Mouse (Mus musculus) gastrocnemius, postnatal 4 days (tissue): Measurements from ENCODE around the gene Syne3. TPM values are rescaled to one million over a fixed set of nuclear protein-coding genes. Genes with fewer than 3 reads are reported as not detected.
A peak's percentile ranks its signal among the peaks of the same experiment; 100 is the strongest.

Experiments used
- DNase-seq, 2 experiments: peaks; one replicate each; pipeline ENCODE4 v3.0.0; 2021 to 2022; ENCODE audit warnings: low spot score in 2 of 2, mixed read lengths in 2 of 2
- total RNA-seq, 2 experiments: library from RNA; stranded (reverse); gene quantifications; 2 replicates each; pipeline ENCODE4 v1.2.3; 2021

Gene Syne3
- total RNA-seq, 2 experiments from 2014 or later: 17.7 to 19.2 TPM

DNA sequence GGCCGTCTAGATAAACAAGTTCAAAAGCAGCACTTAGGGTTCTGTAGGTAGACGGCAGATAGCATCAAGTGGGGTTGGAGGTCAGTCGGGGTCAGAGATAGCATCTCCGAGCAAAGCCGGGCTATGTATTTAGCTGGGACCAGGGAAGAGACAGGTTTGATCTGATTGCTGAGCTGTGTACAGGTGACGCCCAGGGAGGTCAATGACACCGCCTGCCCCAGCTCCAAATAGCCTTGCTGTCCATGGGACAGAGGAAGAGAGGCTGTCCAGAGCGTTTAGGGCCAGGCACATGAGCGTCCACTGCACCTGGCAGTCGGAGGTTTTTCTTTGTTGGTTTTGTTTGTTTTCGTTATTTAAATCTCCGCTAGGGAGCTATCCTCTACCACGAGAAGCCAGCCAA, 75.8 kb downstream of the Syne3 start:
- no peak for DNase-seq

DNA sequence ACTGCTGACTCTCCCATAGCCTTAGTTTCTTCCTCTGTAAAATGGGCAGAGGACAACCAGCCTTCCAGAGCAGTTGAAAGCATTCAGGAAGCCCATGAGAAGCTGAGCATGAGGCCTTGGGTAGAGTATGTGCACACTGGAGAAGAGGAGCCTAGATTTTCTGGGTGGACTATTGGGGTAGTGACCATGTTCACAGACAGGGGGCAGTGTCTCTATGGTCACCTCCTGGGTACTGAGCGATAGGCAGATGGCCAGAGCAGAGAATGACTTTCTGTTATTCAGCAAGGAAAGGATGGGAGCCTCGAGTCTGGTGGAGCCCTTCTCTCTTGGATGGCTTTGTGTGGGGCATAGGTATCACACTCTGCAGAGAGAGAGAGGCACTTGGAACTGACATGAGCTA, 76.4 kb downstream of the Syne3 start:
- DNase-seq: no peak

DNA sequence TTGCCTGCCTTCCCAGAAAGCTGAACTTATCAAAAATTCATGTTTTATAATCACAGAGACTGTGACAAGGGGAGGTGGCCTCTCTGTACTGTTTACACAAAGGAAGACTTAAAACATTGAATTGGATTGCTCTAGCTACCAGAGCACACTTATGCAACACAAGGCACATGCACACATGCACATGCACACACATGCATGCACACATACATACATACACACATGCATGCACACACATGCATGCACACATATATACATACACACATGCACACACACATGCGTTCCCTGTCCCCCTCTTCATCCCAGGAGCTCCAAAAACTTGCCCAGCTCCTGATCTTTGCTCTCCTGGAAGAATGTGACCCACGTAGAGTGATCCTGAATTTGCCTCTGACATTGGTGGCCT, 83.8 kb downstream of the Syne3 start:
- DNase-seq: no peak

DNA sequence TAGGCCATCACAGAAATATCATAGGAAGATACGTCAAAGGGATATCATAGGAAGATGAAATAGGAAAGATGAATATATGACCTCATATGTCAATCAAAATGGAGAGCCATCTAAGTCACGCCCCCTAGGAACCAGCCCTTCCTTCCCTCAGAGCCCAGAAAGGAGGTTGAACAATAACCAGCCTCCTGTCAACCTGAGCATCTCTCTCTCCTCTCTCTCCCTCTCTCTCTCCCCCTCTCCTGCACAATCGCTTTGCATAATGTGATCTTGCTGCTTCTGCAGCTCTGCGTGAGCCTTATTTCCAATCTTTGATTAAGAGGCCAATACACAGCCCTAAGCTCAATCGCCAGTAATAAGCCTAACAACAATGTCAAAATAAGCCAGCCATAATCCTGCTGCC, 84.6 kb downstream of the Syne3 start:
- no peak for DNase-seq

DNA sequence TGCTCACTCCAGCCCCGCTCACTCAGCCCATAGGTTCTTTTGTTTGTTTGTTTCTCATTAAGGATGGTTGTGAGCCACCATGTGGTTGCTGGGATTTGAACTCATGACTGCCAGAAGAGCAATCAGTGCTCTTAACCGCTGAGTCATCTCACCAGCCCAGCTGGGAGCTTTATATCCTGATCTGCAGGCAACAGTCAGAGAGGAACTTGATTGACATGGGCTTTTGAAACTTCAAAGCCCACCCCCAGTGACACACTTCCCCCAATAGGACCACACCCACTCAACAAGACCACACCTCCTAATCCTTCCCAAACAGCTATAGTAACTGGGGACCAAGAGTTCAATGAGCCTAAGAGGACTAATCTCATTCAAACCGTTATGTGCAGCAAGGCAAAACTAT, 85.1 kb downstream of the Syne3 start:
- no peak for DNase-seq

DNA sequence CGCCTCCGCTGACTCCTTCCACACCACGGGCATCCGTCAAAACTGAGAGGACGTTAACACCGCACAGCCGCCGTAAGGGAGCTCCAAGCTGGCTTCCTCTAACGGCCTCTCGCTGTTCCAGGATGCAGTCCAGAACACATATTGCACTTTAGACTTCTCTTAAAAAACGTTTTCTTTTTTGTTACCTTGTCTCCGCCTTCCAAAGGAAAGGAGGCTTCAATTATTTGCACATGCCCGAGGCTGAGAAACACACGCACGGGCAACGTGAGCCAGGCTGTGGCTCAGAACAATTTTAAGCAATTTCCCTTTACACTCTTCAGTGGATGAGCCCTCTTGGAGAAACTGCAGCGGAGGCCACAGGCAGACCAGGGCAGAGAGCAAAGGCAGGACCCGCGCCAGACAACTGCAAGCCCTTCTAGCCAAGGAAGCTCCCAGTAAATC, 85.6 kb downstream of the Syne3 start:
- DNase-seq: peak in 1 of 2 experiments; percentile 39

DNA sequence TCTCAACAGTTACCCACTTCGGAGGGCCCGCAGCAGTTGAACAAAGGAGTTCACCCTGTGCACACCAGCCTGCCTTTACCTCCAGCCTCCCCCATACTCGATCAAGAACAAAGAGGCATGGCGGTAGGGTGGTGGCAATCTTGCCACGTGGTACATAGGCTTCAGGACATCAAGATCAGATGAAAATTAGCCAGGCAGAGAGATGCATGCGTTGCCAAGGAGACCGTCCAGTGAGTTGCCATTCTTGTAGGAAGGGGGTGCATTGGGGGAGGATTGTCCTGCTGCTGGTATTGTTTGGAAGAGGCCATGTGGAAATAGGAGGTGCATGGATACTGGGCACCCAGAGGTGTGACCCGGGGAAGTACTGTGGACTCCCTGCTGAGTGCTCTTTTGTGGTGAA, 87.0 kb downstream of the Syne3 start:
- no peak for DNase-seq

DNA sequence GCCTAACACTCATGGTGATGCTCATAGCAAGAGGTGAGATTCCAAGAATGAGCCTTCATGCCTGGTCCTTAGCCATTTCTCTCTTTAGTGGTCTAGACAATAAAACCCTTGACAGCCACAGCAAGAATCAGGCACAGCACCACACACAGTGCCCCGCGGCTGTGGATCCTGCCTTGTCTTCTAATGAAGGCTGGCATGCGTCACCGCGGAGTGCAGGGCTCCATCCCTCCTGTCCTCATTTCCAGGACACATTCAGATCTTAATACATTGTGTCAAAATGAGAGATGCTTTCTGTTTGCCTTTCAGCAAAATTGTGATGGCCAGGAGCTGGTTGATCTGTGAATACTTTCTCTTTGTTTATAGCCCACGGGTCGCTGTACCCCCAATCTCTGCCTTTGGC, 88.5 kb downstream of the Syne3 start:
- no peak for DNase-seq

DNA sequence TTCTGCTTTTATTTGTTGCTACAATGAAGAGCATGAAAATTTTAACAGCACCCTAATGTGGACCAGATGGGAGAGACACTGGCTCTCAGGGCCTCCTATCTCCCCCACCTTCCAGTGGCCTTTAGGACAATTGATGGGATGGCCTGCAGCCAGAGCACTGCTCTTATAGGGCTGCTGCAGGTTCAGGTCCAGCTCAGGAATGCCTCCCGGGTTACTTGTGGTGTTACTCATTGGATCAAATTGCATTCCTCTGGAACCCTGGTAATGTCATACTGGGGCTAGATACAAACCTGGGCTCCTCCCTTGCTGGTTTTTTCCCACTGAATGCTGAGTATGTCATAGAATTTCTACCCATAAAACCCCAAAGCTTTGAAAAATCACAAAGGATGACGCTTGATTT, 90.4 kb downstream of the Syne3 start:
- DNase-seq: no peak

DNA sequence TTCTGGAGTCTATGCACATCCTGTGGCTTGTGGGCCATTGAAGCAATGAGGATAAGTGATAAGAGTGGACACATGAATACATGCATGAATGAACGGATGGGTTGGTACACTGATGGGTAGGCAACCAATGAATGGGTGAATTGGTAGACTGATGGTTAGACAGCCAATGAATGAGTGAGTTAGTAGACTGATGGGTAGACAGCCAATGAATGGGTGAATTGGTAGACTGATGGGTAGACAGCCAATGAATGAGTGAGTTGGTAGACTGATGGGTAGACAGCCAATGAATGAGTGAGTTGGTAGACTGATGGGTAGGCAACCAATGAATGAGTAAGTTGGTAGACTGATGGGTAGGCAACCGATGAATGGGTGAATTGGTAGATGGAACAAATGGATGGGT, 91.7 kb downstream of the Syne3 start:
- DNase-seq: no peak

DNA sequence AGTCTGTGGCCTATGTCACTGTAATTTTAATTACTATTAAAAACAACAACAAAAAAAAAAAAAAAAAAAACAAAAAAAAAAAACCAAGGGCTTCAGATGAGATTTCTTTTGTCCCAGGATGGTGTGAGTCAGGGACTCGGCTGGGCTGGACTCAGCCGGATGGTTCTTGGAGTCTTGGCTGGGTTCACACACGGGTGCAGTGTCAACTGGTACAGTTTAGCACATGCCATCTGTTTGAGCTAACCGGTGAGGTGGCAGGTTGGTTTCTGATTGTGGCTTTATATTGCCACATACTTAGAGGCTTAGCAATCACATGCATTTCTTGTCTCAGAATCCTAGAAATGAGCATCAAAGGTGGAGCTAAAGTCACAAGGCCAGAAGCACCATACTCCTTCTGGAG, 92.3 kb downstream of the Syne3 start:
- DNase-seq: no peak

DNA sequence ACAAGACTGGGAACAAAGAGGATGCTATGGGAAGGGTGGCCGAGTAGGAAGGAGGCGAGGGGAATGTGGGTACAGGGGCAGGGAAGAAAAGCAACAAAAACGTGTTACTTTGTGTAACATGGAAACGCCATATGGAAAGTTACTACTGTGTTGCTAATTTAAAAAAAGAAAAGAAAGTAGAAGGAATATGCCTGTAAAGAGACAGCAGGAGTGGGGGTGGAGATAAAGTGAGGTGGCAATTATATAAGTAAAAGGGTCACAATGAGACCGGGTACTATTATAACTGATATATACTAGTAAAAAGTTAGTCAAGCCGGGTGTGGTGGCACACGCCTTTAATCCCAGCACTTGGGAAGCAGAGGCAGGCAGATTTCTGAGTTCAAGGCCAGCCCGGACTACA, 92.8 kb downstream of the Syne3 start:
- DNase-seq: no peak

DNA sequence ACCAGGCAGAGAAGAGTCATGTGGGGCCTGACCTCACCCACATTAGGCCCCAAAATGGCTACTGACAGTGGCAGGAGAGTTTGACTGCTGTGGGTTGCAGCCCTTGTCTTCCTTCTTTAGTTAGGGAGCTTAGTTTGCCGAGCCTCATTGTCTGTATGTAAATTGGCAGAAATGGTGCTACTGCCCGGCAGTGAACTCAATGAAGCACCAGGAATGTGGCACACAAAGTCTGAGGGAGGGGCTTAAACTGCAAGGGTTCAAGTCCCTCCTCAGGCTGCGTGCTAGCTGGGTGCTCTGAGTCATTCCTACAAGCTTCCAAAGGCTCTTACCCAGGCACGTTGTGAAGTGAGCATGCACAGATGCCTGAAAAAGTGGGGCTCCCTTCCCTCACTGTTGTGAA, 93.9 kb downstream of the Syne3 start:
- no peak for DNase-seq

DNA sequence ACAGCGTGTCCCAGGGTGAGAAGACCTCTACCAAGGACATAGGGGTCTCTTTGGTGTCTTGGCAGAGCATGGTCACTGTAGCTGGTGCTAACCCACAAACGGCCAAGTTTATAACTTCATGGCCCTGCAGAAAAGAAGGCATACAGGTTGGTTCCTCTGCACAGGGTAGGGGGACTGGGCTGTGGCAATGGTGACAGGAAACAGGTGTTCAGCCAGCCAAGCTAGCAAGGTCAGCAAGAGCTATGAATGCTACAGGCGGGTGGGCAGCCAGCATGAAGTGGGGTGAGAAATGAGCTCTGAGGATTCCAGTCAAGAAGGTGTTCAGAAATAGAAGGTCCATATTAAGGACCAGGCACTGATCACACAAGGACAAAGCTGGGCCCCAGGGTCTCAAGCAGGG, 96.6 kb downstream of the Syne3 start:
- no peak for DNase-seq

DNA sequence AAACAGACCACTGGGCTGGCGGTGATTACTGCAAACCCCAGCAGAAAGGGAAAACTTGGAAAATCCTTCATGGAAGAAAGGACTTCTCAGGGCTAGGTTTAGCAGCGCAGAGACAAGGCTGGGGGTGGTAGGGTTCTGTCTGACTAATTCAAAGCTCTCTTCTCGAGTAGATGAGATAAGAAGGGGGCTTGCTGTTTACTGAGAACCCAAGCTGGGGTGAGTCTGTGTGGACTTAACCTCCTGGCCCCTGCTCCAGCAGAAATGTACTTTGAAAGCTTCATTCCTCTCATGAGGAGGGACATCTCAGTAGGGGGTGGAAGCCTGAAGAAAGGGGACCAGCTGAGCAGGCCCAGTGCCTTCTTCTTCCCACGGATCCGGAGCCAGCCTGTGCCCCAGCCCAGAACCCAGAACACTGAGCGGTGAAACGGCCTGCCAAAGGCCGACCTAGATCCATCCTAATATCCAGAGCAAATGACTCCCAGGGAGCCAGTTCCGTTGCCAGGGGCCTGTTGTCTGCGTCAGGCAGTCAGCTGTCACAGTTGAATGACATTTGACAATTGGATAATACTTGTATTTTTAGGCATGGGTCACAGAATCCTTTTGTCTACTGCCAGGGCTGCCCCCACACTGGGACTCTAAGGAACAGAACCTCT, 97.2 kb downstream of the Syne3 start:
- DNase-seq: no peak

DNA sequence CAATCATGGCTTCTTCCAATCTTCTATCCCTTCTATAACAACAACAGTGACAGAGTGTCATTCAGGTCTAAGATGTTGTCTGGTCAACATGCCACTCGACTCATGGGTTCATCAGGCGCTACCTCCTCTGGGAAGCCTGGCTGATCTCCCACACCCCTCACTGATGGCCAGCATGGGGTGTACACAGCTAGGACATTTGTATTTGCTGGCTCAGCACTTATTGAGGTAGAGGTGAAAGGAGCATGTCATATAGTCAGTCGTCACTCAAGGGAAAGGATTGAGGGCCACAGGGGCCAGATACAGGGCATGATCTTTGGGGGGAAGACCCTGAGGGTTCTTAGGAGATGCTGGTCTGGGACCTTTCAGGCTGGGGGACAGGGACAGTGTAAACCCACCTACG, 99.9 kb downstream of the Syne3 start:
- DNase-seq: no peak

DNA sequence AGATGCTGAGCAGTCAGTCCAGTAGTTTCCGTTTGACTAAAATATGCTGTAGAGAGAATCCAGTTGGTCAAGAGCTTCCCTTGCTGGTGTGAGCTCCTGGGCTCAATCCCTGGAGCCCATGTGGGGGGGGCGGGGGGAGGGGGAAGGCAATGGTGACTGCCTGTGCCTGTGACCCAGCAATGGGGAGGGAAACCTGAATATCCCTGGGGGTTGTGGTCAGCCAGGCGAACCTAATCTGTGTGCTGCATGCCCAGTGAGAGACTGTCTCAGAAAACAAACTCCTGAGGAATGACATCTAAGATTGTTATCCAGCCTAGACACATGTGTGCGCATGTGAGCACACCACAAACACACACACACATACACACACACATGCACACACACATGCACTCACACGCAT, 100.6 kb downstream of the Syne3 start:
- DNase-seq: no peak

DNA sequence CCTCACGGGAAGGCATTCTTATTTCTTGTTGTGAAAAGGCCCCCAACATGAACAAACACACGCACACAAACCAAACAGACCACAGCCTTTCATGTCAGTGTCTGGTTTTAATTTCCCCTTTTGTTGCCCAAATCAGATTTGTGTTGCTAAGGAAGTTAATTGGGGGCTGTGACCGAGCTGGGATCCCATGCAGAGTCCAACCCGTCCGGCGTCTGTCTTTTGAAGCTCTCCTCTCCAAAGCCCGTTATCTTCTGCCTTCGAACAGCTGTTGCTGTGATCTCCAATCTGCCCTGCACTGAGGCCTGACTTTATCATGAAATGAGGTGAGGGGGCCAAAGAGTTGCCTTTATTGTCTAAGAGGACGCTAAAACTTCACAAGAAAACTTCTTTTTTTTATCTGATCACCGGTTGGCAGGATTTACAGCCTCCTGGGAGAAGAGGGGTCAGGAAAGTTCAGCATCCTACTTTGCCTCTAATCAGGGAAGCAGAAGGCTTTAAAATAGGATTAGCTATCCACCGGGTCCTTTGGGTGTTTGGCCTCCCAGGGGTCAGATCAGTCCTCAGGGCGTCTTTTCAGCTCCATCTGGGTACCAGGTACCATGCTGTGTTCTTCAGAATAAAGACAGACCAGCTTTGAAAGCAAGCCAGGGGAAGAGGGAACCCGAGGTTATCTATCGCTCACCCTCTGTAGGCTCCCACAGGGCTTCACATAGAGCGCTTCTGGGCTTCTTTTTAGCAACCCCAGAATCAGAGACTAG, 101.4 kb downstream of the Syne3 start:
- DNase-seq: no peak

DNA sequence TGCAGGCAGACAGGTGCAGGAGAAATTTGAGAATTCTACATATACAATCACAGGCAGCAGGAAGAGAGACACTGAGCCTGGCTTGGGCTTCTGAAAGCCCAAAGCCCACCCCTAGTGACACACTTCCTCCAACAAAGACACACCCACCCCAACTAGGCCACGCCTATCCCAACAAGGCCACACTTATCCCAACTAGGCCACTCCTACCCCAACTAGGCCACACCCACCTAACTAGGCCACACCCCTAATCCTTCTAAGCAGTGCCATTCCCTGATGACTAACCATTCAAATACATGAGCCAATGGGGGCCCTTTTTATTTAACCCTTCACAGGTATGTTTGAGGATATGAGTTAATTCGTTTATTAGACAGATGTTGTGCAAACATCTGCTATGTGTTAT, 102.5 kb downstream of the Syne3 start:
- no peak for DNase-seq

DNA sequence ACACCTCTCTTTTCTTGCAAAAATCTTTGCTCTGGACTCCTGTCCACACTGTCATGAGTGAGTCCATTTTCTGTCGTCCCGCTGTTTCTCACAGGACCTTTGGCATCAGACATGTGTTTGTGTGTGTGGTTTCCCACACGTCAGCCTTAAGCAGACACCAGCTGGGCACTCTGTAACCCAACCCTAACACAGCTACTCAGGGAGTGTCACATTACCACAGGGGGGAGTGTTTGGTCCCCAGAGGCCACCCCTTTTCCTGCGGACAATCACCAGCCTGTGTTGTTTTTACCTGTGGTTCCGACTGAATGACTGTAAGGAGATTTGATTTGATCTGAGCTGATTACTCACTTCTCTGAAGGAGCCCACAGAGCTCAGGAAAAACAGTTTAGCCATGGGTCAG, 105.5 kb downstream of the Syne3 start:
- DNase-seq: no peak

DNA sequence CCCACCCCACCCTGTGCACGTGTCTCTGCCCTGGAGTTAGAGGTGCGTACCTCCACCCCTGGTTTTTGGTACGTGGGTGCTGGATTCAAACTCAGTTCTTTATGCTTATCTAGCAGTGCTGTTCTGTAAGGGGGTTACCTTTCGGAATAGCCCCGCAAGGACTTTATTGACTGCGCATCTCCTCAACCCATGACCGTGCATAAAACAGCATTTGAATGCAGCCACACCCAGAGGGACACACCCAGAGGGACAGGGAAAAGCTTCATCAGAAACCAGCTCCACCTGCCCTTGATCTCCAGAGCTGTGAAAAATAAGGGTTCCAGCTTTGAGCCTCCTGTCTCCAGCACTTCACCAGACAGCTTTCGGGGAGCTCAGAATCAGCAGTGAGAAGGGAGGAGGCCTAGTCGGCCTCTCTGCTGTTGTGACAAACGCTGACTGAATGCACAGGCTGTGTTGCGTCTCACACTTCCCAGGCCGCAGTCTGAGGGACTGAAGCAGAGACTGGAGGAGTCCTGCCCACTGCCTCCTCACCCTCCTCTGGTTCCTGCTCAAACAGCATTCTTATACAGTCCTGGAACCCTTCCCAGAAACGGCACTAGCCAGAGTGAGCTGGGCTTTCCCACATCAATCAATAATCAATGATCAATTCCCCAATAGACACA, 107.1 kb downstream of the Syne3 start:
- no peak for DNase-seq

DNA sequence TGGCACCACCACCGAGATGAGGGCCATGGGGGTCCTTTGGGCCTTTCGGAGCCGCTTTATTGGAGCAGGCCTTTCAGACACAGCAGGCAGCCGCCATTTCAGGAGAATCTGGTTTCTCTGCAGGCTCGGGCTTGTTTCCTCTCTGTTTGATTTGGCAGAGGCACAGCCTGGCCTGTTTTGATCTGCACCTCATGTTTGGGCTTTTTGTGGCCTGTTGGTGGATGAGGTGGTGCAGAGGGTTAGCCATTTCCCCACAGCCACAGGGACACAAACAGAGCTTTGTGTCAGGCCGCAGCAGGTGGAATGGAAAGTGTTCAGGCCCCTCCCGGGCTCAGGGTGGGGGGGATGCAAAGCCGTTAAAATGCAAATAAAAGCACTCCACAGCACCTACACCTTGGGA, 108.3 kb downstream of the Syne3 start:
- no peak for DNase-seq

DNA sequence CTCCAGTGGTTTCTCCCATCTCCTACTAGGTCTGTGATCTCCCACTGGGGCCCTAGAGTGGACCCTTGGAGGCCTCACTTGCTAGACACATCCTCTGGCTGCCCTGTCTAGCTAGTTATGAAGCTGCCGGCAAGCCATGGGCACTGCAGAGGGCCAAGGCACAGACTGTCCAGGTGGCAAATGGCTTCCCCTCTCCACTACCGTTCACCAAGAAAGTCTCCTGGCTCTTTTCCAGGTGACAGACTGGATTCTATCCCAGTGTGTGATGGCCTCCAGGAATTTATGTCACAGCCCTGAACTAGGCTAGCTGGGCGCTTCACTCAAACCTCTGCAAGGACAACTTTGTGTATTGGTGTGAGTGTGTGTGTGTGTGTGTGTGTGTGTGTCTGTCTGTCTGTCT, 109.8 kb downstream of the Syne3 start:
- no peak for DNase-seq
